Mouse (Mus musculus) myocyte (in vitro differentiated cells): ENCODE results near the gene Atp13a5.

Experiments used
- MYOG ChIP-seq, 3 experiments: IDR thresholded peaks; one replicate each; pipeline ENCODE4 v1.6.1; 2011; ENCODE audit warnings: control low read depth in 2 of 3, low read depth in 2 of 3, mild to moderate bottlenecking in 2 of 3; ENCODE audit not compliant: insufficient read length in 2 of 3, control insufficient read depth in 1 of 3, insufficient read depth in 1 of 3
- POLR2A ChIP-seq: IDR thresholded peaks from one replicate; pipeline ENCODE4 v1.6.1; 2011; ENCODE audit warnings: low read depth, mild to moderate bottlenecking, control low read depth, moderate library complexity; ENCODE audit not compliant: insufficient read length
- USF1 ChIP-seq: IDR thresholded peaks from one replicate; pipeline ENCODE4 v1.6.1; 2011; ENCODE audit warnings: low read depth, mild to moderate bottlenecking, control low read depth, moderate library complexity

GRCm38 (mm10) chr16:29208841-29209240 is 169.7 kb downstream of the Atp13a5 start:
- TF ChIP-seq USF1, result no peak
- no peak for TF ChIP-seq MYOG (IDR thresholded peaks at IDR 0.05; ENCODE audit: control insufficient read depth in 1 of 3, insufficient read depth in 1 of 3, insufficient read length in 2 of 3, low read depth in 2 of 3)
- TF ChIP-seq POLR2A, result no peak
